Mouse (Mus musculus) 416B (cell line): Measurements from ENCODE around the gene Gpr37l1.

Source experiments
- DNase-seq: peaks from one replicate; pipeline ENCODE4 v3.0.0; 2011; ENCODE audit warnings: low read depth

Gpr37l1 gene

GRCm38 (mm10) chr1:135181880-135182623 is 14.6 kb upstream of the Gpr37l1 start:
- DNase-seq, result no peak

- no peak for DNase-seq
These were observed 13.8 kb upstream of the Gpr37l1 start for GRCm38 (mm10) chr1:135181275-135181674.

- DNase-seq, result no peak
These were observed 13.3 kb upstream of the Gpr37l1 start for GRCm38 (mm10) chr1:135180830-135181229.

- no peak for DNase-seq
These were observed 11.4 kb upstream of the Gpr37l1 start for GRCm38 (mm10) chr1:135178863-135179262.

DNA sequence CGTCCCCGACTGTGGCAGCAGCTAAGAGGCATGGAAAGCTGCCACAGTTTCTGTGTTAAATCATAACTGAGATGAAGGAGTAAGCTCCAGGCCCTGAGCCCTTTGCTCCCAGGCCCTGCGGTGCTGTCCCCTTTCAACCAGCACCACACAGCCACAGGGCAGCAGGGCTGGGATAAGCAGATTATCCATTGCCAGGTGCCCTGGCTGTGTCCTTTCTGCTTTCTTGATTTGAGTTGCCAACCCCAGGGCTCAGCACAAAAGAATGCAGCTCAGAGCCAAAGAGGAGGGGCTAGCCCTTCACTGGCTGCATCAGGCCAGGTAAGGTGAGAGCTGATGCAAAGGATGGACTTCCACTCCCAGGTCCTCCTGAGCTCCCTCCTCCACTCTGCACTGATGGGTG is 10.2 kb upstream of the Gpr37l1 start:
- DNase-seq, result no peak

DNA sequence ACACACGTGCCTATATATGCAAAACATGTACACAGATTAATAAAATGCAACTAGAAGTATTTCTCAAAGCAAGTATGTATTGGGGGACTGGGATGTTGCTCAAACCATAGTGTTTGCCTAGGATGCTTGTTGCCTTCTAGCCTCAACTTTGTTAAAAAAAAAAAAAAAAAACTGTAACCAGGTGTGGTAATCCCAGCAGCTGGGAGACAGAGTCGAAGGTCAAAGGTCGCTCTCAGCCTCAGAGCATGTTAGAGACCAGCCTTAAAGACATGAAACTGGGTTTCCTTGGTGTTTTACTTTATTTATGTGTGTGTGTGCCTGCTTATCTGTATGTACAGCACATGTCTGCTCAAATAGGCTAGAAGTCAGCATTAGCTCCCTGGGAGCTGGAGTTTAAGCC is 7.7 kb upstream of the Gpr37l1 start:
- no peak for DNase-seq

DNA sequence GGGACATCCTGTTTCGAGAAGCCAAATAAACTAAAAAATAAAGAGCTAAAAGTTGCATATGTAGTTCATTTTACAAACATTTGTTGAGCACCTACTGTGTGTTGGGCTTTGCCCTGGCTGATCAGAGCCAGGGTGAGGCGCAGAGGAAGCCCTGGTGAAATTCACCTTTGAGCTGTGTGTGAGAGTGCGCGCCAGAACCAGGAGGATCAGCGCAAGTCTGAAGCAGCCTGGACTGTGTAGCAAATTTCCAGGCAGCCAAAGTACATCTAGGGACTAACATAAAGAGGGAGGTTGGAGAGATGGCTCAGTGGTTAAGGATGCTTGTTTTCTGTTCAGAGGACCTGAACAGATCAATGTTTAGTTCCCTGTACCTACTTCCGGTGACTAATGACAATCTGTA is 5.8 kb upstream of the Gpr37l1 start:
- no peak for DNase-seq

DNA sequence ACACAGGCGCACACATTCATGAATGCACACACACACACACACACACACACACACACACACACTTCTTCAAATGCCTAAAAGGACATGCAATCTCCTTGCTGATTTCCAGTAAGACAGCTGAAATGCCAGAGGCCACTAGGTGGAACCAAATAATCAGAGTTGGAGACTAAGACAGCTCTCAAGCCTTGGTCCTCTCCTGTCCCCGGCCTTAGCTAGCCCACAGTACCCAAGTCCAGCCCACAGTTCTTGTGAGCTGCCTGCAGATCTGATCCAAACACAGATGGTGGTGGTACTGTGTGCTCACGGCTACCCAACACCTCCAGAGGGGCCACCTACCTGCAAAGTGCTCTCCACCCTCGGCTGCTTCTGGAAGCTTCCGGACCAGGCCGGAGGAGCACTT is 4.5 kb upstream of the Gpr37l1 start:
- DNase-seq, result peak; percentile 92

GRCm38 (mm10) chr1:135171202-135171601 is 3.7 kb upstream of the Gpr37l1 start:
- DNase-seq, result peak; percentile 54

- peak; percentile 77 for DNase-seq
These were observed 2.8 kb upstream of the Gpr37l1 start for GRCm38 (mm10) chr1:135170299-135170698.

- DNase-seq, result peak; percentile 13
These were observed 2.2 kb upstream of the Gpr37l1 start for GRCm38 (mm10) chr1:135169556-135170224.

DNA sequence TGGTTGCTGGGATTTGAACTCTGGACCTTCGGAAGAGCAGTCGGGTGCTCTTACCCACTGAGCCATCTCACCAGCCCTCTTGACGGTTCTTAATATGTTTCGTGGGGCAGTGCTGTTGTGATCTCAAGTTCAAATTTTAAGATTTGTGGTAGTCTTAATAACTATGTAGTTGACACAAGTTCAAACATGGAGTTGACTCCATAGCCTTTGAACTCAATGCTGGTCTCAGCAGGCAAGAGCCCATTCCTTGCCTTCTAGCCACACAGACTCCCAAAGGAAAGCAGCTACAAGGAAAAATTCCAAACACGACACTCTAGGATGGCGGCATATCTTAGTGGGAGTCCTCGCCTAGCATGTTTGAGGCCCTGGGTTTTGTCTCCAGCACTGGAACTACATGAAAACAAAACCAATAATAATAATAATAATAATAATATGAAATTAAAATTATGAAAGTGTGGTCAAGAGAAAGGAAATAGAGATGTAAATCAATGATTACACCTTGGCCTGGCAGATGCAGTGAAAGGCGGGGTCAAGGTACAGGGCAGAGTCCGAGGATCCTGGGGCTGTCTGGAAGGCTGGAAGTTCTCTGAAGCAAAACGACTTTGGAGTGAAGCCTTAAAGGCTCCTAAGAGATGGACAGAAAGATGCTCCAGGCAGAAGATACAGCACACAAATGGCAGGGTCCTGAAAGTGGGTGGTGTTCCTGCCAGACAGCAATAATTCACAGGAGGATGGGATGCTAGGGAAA is 1.1 kb upstream of the Gpr37l1 start:
- no peak for DNase-seq

DNA sequence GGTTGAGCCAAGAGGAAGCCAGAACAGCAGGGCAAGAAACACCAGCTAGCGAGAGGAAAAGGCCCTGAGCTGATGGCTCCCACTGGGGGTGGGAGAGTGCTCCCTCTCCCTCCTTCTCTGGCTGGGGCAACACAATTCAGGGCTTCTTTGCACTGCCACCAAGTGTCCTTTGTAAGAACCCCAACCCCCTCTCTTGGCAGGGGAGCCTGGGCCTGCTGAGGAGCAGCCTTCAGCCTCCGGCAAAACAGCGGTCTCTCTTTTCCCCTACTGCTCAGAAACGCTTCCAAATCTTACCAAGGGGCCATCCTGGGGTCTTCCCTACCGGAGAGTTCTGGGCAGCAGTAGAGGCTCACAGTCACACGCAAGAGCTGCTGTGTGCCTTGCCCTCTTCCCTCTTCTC is 4.8 kb downstream of the Gpr37l1 start:
- no peak for DNase-seq

DNA sequence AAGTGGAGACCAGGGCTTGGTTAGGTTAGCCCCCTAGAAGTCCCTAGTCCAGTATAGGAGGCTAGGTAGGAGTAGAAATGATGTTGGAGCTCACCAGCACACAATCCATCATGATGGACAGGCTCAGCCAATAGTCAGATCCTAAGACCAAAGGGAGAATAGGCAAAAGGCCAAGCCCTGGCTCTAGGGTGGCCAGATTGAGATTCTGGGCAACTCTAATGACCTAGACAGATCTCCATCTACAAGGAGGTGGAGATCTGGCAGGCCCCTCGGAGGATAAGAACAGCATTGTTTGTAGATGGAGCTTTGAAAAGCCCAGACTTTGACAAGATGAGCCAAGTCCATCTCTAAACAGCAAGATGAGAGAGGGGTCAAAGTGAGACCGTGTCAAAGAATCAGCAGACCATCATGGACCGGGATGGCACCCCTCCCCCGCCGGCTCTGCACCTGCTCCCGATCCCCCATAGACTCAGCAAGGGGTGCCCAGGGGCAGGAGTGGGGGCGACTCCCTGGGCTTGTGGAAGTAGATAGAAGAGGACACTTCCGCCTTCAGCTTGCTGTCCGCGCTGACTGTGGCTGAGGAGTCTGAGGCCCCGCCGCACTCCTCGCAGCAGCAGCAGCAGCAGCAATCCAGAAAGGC is 7.0 kb downstream of the Gpr37l1 start:
- DNase-seq, result no peak

GRCm38 (mm10) chr1:135159556-135160123 is 7.8 kb downstream of the Gpr37l1 start:
- DNase-seq, result no peak

- no peak for DNase-seq
These were observed 8.4 kb downstream of the Gpr37l1 start for GRCm38 (mm10) chr1:135159074-135159473.

GRCm38 (mm10) chr1:135158633-135159032 is 8.8 kb downstream of the Gpr37l1 start:
- no peak for DNase-seq

DNA sequence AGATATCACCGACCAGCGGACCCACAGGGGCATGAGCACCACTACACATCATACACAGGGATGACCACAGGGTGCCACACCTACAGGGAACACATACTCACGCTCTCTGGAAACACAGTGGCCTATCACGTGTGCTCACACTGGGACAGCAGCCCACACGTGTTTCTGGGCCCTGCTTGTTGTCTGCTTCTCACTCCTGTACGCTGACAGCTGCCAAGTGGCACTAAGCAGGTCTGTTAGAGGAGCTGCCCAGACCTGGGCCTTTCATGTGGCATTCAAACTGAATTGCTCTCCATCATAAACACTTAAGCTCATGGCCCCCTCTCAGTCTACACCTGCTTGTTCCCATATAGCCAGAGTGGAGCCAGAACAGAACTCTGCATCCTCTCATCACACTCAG is 11.2 kb downstream of the Gpr37l1 start:
- DNase-seq, result no peak

DNA sequence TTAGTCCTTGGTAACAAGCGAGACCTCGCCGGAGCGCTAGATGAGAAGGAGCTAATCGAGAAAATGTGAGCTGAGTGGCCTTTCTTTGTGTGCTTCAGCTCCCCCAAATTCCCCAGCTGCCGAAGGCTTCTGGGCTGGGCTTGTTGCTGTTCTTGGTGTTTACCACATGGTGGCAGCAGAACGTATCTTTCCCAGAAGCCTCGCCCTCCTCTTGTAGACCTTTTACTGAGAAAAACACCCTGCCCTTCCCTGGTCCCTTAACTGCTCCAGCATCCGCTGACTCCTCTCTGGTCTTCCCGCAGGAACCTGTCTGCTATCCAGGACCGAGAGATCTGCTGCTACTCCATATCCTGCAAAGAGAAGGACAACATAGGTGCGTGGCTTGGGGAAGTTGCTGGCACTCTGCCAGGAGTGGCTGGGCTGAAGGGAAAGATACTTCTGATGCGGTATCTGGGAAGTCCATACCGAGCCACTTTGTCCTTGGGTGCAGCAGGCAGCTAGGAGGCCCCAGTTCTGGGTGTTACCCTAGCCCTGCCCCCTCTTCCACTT is 13.0 kb downstream of the Gpr37l1 start:
- DNase-seq, result peak; percentile 83

DNA sequence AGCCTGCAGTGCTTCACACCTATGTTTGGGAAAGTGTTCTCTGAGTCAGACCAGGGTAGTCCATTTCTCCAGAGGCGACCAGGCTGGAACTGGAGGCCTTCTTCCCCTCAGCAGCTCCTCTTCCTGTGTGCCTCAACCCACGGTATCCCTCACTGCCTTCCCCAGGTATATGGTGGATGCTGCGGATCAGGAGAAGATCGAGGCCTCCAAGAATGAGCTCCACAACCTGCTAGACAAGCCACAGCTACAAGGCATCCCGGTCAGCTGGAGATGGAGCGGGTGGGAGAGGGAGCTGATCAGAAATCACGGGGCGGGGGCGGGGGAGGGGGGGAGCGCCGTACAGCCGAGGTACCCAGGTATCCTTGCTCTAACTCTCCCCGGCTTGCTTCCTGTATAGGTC is 13.5 kb downstream of the Gpr37l1 start:
- no peak for DNase-seq

GRCm38 (mm10) chr1:135148996-135149395 is 18.5 kb downstream of the Gpr37l1 start:
- DNase-seq, result no peak

- DNase-seq, result no peak
These were observed 19.0 kb downstream of the Gpr37l1 start for GRCm38 (mm10) chr1:135148476-135148875.
